Mouse (Mus musculus) MEL-GATA-1-ER (cell line): ENCODE measurements around the gene Gm3278.
"Not testable (repeated sequence)": the region's sequence is repeated elsewhere in the genome, so short reads cannot be mapped to it uniquely, and the experiment has no call there.

ENCODE experiments used
- DNase-seq: peaks from one replicate; pipeline ENCODE4 v3.0.0-alpha.2; 2012; ENCODE audit warnings: low read depth; ENCODE audit errors: extremely low read depth

The Gm3278 gene

GRCm38 (mm10) chr14:4892116-4892515, at the start of gene Gm3278:
Gene Gm3278 (plus strand): TSS chr14:4892416.
- DNase-seq, result not testable (repeated sequence)

- not testable (repeated sequence) for DNase-seq
These were observed 36.8 kb upstream of the Gm3278 start, which contains the start of gene Gm3264 for GRCm38 (mm10) chr14:4855299-4855980. Gene Gm3264 (plus strand): TSS chr14:4855576.
